Mouse (Mus musculus) layer of hippocampus, adult 2 months (tissue): ENCODE measurements at regions not wholly inside any gene's neighbourhood (a gene's known extent, or its start where the extent isn't known, plus 50 kb on each side); places are given as distances from the start of the nearest gene placed in this dataset.
A peak's percentile ranks its signal among the peaks of the same experiment; 100 is the strongest.

Experiments
- DNase-seq, 2 experiments: peaks; one replicate each; pipeline ENCODE4 v3.0.0; 2022; ENCODE audit warnings: low spot score in 2 of 2
- H3K27ac ChIP-seq: fragments of 200-600 bp; 2 replicates; pipeline ENCODE4 v1.8.1; 2022
- H3K4me3 ChIP-seq: fragments of 200-600 bp; 2 replicates; pipeline ENCODE4 v1.8.1; 2022; ENCODE audit warnings: mild to moderate bottlenecking
- CTCF ChIP-seq: fragments of 200-600 bp; conservative IDR thresholded peaks from 2 replicates; pipeline ENCODE4 v1.8.1; 2022; ENCODE audit warnings: antibody characterized with exemption, mild to moderate bottlenecking, moderate library complexity

DNA sequence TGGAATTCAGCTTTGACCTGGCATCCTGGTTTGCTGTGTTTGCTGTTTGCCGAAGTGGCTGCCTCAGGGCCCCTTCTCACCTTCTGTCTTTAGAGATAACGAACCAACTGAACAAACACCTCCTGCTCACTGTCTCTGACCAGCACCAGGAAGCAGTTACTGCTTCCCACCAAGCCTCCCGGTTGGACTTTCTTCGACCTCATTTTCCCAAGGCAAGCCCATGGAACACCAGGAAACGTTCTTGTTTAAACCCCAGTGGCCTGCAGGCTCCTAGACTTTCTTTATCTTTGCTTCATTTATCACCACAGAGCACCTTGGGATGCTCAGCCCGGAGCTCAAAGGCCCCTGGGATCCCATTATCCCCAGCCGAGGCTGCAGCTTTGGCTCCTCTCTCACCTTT is 66.4 kb upstream of the Prdm11 start:
- no peak for DNase-seq
- Histone ChIP-seq H3K27ac (no peak overlapping the region), H3K4me3 (no peak overlapping the region)
- TF ChIP-seq CTCF: no peak

DNA sequence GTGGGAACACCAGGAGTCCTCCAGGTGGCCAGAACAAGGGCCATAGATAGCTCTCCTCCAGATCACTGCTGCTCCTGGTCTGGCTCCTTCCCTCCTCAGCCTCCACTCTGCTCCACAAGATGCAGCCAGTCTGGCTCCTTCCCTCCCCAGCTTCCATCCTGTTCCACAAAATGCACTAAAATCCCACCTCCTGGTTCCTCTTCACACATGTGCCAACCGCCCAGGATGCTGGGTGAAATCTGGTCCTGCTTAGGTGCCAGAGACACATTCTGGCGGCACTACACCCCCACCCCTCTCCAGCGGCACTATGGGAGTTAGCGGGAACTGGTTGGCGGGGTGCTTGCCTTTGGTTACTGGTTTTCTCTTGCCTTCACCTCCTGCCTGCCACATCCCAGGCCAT is 64.9 kb upstream of the Prdm11 start:
- no peak for TF ChIP-seq CTCF
- peak; percentile 56 to 64 for DNase-seq
- no peak overlapping the region for H3K27ac ChIP-seq
- H3K4me3 ChIP-seq: no peak overlapping the region

DNA sequence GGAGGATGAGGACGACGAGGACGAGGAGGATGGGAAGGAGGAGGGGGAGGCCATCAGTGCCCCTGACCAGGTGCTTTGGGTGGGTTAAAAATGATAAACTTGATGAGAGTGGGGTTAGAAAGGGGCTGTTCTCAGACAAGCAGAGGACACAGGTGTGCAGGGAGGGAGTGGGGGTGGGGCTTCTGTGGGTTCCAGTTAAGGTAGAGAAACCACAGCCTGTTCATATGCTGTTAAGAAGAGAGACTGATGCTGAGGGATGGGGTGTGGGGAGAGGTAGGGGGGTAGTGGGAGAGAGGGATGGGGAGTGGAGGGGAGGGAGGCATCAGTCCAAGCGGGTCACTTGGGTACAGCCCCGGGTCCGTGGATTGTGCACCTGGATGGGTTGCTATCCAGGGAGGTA is 60.6 kb upstream of the Prdm11 start:
- DNase-seq: no peak
- Histone ChIP-seq H3K27ac (no peak overlapping the region), H3K4me3 (no peak overlapping the region)
- no peak for TF ChIP-seq CTCF

DNA sequence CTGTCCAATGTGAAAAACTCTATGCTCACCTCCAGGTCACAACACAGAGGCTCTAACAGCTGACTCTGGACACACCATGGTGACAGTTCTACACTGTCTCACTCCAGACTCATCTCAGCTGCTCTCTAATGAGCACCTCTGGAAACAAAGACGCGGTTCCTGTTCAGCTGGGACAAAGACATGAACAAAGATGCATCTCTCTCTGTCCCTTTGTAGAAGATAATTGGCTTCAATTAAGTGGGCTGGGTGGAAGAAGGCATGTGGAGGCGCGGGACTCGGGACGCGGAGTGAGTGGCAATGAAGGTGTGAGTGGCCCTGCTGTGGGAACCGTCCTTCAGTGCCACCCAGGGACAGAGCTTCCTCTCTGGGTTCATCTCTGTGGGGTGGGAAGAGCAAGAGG is 56.0 kb upstream of the Prdm11 start:
- no peak for DNase-seq
- no peak overlapping the region for H3K27ac ChIP-seq
- H3K4me3 ChIP-seq: no peak overlapping the region
- no peak for TF ChIP-seq CTCF

DNA sequence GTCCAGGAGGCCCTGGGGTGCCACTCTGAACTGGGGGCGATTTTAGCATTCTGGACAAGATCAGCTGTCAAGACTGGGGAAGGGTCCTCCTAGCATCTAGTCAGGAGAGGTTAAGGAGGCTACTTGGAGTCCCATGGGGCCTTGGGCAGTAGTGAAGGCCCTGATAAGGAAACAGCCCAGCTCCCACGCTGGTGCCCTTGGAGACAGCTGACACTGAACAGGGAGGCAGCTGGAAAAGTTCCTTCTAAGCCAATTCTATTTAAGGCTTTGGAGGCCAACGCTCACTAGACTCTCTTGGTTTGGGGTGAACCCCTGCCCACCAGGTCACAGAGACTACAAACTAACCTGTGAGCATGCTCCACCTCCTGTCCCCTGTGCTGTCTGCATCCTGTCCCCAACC is 53.8 kb upstream of the Prdm11 start:
- DNase-seq: no peak
- no peak overlapping the region for H3K27ac ChIP-seq
- TF ChIP-seq CTCF: no peak

DNA sequence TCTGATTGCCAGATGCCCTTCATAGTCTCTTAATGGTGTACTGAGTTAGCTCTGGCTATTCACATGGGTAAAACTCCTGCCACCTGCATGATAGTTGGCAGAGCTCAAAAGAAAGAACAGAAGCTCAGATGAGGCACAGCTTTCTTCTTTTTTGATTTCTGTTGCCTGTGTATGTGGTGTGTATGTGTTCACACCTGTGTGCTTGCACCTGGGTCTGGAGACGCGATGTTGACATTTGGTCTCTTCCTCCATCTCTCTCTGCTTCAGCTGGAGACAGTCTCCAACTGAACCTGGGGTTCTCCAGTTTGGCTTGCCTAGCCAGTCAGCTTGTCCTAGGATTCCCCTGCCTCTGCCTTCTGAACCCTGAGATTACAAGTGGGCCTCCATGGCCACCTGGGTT is 51.0 kb upstream of the Prdm11 start:
- no peak for TF ChIP-seq CTCF
- no peak for DNase-seq
- Histone ChIP-seq H3K27ac (no peak overlapping the region), H3K4me3 (no peak overlapping the region)

More for the DNA sequence above, 53.8 kb upstream of the Prdm11 start:
- H3K4me3 ChIP-seq: no peak overlapping the region

DNA sequence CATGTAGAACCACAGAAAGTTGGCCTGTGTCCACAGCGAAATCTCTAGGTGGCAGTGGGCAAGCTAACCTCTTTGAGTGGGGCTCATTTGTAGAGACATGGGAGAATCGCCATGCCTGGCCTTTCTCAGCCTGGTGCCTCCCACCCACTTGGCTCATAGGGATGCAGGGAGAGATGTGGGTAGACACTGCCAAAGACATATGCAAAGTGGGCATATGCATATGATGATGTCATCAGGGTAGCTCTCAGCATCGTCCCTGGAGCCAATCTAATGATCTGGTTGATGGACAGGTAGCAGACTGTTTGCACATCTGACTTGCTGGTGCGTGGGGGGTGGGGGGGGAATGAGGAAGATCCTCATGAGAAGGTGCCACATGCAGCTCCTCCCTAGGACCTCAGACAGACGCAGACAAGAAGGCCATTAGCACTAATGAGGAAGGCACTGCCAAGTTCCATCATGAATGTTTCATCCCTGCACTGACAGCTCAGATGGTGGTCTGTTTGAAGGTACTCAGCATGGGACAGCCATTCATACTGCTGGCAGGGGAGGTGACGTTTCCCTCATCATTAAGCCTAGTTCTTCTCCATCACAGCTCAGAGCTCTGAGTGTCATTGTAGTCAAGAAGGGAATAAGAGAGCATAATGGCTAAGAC is 50.2 kb upstream of the Prdm11 start:
- TF ChIP-seq CTCF: no peak

More for the DNA sequence above, 50.2 kb upstream of the Prdm11 start:
- no peak overlapping the region for H3K27ac ChIP-seq
- no peak for DNase-seq
- H3K4me3 ChIP-seq: no peak overlapping the region
